Mouse (Mus musculus) neural tube, embryonic 13.5 days (tissue): Measurements from ENCODE around the gene Kbtbd2. TPM values are rescaled to one million over a fixed set of nuclear protein-coding genes. Genes with fewer than 3 reads are reported as not detected.

Source experiments
- ATAC-seq: fragments of 200-750 bp; cut with Nextera tagmentation; 2 replicates; pipeline ENCODE4 v1.8.0; 2017; ENCODE audit warnings: low read depth, mild to moderate bottlenecking, moderate TSS enrichment, moderate library complexity
- H3K27ac ChIP-seq: fragments of 300-500 bp; sonication (generic); replicated peaks from 2 replicates; pipeline ENCODE4 v1.5.1; 2015; ENCODE audit warnings: moderate library complexity, mild to moderate bottlenecking, inconsistent platforms
- H3K27me3 ChIP-seq: fragments of 300-500 bp; sonication (generic); 2 replicates; pipeline ENCODE4 v1.6.1; 2015; ENCODE audit warnings: mild to moderate bottlenecking, inconsistent platforms
- H3K36me3 ChIP-seq: fragments of 300-500 bp; sonication (generic); 2 replicates; pipeline ENCODE4 v1.6.1; 2015; ENCODE audit warnings: mild to moderate bottlenecking, inconsistent platforms
- H3K4me1 ChIP-seq: fragments of 300-500 bp; sonication (generic); replicated peaks from 2 replicates; pipeline ENCODE4 v1.6.1; 2015; ENCODE audit warnings: inconsistent platforms
- H3K4me2 ChIP-seq: fragments of 300-500 bp; sonication (generic); 2 replicates; pipeline ENCODE4 v1.6.1; 2015; ENCODE audit warnings: inconsistent platforms, mild to moderate bottlenecking, moderate library complexity
- H3K4me3 ChIP-seq: fragments of 300-500 bp; sonication (generic); 2 replicates; pipeline ENCODE4 v1.5.1; 2015; ENCODE audit warnings: mild to moderate bottlenecking, inconsistent platforms
- H3K9ac ChIP-seq: fragments of 300-500 bp; sonication (generic); 2 replicates; pipeline ENCODE4 v1.6.1; 2015; ENCODE audit warnings: moderate library complexity, mild to moderate bottlenecking, inconsistent platforms
- H3K9me3 ChIP-seq: fragments of 300-500 bp; sonication (generic); 2 replicates; pipeline ENCODE4 v1.6.1; 2016; ENCODE audit warnings: inconsistent platforms
- WGBS: fragments of 180-500 bp; shearing (Covaris S2); methylation state at CpG from one replicate; pipeline ENCODE4 v1.1.7; 2015; 5-methylcytosine and 5-hydroxymethylcytosine counted together
- polyA plus RNA-seq: library from polyadenylated mRNA; unstranded; fragments of >200 nt; fragmentation: Nextera tagmentation; extraction: Ambion mirVana; gene quantifications from 2 replicates; pipeline ENCODE4 v1.2.1, GENCODE M21; 2015

Gene Kbtbd2
- polyA plus RNA-seq, 1 experiment from 2014 or later: 35.3 TPM

GRCm38 (mm10) chr6:56783561-56784272 is 13.9 kb downstream of the Kbtbd2 start:
- no peak for ATAC-seq
- H3K27ac ChIP-seq: no peak overlapping the region
- H3K4me3 ChIP-seq: no peak overlapping the region
- H3K27me3 ChIP-seq: no peaks in the 10 kb centered on the region
- H3K9me3 ChIP-seq: no peaks in the 10 kb centered on the region
- H3K4me1 ChIP-seq: 0 out of 2 replicates have a peak, but pooled peaks cover 8% of the 10 kb centered on the region
- H3K9ac ChIP-seq: no peak overlapping the region
- 86% methylated on average over 4 of the region's 4 CpGs for WGBS
- peaks cover 53% of the 10 kb centered on the region for H3K36me3 ChIP-seq
- H3K4me2 ChIP-seq: no peak overlapping the region

GRCm38 (mm10) chr6:56779636-56780035 is 18.0 kb downstream of the Kbtbd2 start:
- Histone ChIP-seq H3K4me2 (no peak overlapping the region), H3K4me1 (no peaks in the 10 kb centered on the region), H3K4me3 (no peak overlapping the region), H3K36me3 (peaks cover 59% of the 10 kb centered on the region), H3K9me3 (no peaks in the 10 kb centered on the region), H3K27ac (no peak overlapping the region), H3K9ac (no peak overlapping the region), H3K27me3 (no peaks in the 10 kb centered on the region)
- 89% methylated on average over 5 of the region's 5 CpGs for WGBS
- no peak for ATAC-seq

DNA sequence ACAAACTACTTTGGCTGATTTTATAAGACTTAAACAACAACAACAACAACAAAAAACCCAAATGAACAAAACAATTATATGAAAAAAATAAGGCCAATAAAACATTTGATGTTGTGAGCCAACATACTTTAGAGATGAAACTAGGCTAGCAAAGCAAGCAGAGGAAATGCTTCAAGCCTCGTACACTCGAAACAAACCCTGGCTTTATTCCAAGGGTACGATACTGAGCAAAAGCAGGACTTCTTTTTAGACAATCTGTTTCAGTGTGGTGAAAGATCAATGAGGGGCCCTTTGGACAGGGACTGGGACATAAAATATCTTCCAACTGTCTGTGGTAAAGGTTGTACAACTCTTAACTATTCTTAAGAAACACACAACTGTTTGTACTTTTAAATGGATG is 21.8 kb downstream of the Kbtbd2 start:
- Histone ChIP-seq H3K36me3 (peaks cover 48% of the 10 kb centered on the region), H3K9me3 (no peaks in the 10 kb centered on the region), H3K9ac (no peak overlapping the region), H3K4me2 (no peak overlapping the region), H3K27me3 (no peaks in the 10 kb centered on the region), H3K27ac (no peak overlapping the region), H3K4me1 (no peaks in the 10 kb centered on the region), H3K4me3 (no peak overlapping the region)
- 71% methylated on average over 3 of the region's 3 CpGs for WGBS
- no peak for ATAC-seq

- H3K4me3 ChIP-seq: no peak overlapping the region
- H3K4me2 ChIP-seq: no peak overlapping the region
- no peaks in the 10 kb centered on the region for H3K27me3 ChIP-seq
- no peaks in the 10 kb centered on the region for H3K4me1 ChIP-seq
- no peak overlapping the region for H3K9ac ChIP-seq
- ATAC-seq: no peak
- 83% methylated on average over 4 of the region's 4 CpGs for WGBS
- no peaks in the 10 kb centered on the region for H3K9me3 ChIP-seq
- H3K36me3 ChIP-seq: peaks cover 37% of the 10 kb centered on the region
- H3K27ac ChIP-seq: no peak overlapping the region
Measured at GRCm38 (mm10) chr6:56765696-56766095, 31.9 kb downstream of the Kbtbd2 start.

DNA sequence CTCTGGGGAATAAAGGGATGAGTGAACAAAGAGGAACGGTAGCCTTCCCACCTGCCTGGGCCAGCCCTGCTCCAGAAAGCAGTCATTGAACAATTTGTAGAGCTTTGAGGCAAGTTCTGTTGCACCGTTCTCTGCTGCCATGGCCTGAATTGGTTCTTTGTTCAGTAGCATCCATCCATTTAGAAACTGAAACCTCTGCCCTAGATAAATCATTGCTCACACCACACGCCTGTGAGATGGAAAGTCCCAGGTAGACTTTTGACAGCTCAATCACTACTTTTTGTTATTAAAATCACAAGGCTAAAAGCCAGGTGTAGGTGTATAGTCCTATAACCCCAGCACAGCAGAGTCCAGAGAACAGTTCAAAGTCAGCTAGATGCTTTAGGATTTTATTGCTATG is 32.3 kb downstream of the Kbtbd2 start:
- H3K9ac ChIP-seq: no peak overlapping the region
- H3K4me2 ChIP-seq: no peak overlapping the region
- H3K4me3 ChIP-seq: no peak overlapping the region
- H3K36me3 ChIP-seq: peaks cover 40% of the 10 kb centered on the region
- no peaks in the 10 kb centered on the region for H3K9me3 ChIP-seq
- no peak for ATAC-seq
- 61% methylated on average over 3 of the region's 3 CpGs for WGBS
- no peak overlapping the region for H3K27ac ChIP-seq
- H3K4me1 ChIP-seq: no peaks in the 10 kb centered on the region
- no peaks in the 10 kb centered on the region for H3K27me3 ChIP-seq

DNA sequence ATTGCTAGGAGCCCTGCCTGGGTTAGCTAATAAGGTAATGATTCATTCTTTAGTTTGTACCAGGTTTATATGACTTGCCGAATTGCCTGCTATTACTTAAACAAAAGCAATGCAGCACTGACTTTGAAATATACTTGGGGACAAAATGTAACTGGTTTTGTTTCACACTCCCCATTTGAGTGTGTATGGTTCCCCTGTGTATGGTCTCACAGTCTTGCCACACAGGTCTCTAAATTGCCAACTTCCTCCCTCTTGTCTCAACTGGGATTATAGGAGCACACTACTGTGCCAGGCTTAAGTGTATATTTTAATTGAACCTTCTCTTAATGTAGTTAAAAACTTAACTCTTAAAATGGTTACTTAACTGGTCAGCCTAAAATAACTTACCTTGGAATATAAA is 38.3 kb downstream of the Kbtbd2 start:
- no peaks in the 10 kb centered on the region for H3K4me1 ChIP-seq
- no peak for ATAC-seq
- H3K9me3 ChIP-seq: no peaks in the 10 kb centered on the region
- no peak overlapping the region for H3K4me2 ChIP-seq
- H3K9ac ChIP-seq: no peak overlapping the region
- no peak overlapping the region for H3K27ac ChIP-seq
- no peaks in the 10 kb centered on the region for H3K27me3 ChIP-seq
- H3K4me3 ChIP-seq: no peak overlapping the region
- WGBS: 81% methylated on average over 1 of the region's 1 CpGs
- peaks cover 79% of the 10 kb centered on the region for H3K36me3 ChIP-seq

DNA sequence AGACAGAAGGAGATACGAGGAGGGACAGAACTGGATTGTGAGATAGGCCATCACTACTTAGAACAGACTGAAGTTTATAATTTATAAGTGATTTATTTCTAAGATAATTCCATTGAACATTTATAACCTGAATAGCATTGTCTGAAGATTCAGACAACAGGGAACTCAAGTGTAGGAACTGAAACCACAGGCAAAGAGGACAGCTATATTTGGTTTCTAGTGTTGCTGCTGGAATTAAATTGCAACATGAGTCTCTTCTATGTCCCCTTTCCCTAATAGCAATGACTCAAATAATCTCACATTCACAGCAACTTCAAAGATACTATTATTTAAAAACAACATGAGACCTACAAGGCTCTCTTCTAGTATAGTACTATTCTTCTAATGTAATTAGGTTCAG is 41.5 kb downstream of the Kbtbd2 start:
- H3K36me3 ChIP-seq: peaks cover 76% of the 10 kb centered on the region
- H3K4me2 ChIP-seq: no peak overlapping the region
- H3K4me3 ChIP-seq: no peak overlapping the region
- no peak overlapping the region for H3K27ac ChIP-seq
- WGBS: 94% methylated on average over 1 of the region's 1 CpGs
- ATAC-seq: no peak
- no peaks in the 10 kb centered on the region for H3K4me1 ChIP-seq
- no peaks in the 10 kb centered on the region for H3K27me3 ChIP-seq
- no peaks in the 10 kb centered on the region for H3K9me3 ChIP-seq
- no peak overlapping the region for H3K9ac ChIP-seq

GRCm38 (mm10) chr6:56753719-56754118 is 43.9 kb downstream of the Kbtbd2 start:
- Histone ChIP-seq H3K4me1 (no peaks in the 10 kb centered on the region), H3K4me3 (no peak overlapping the region), H3K27ac (no peak overlapping the region), H3K4me2 (no peak overlapping the region), H3K27me3 (no peaks in the 10 kb centered on the region), H3K9ac (no peak overlapping the region), H3K36me3 (peaks cover 58% of the 10 kb centered on the region), H3K9me3 (no peaks in the 10 kb centered on the region)
- no peak for ATAC-seq
- WGBS: 94% methylated on average over 3 of the region's 3 CpGs

DNA sequence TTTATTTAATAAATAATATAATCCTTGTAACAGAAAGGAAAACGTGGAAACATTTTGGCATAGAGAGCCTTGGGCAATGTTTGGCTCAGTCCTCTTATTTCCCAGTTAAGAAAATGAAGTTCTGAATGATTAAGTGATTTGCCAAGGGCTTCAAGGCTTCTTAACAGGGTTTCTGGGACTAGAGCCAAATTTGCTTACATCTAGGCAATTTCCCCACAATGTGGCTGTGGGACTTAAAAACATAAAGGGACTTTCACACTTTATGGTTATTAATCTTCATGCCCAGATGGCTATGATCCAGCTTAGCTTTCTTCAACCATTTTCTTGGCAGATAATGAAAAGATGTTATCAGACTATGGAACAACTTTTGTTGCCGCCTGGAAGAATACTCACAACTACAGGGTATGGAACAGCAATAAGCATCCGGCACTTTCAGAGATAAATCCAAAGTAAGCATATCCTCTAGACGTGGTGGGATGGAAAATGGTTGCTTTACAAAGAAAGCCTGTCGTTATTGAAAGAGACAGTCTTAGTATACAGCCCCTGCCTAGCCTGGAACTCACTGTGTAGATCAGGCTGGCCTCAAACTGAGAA is 51.6 kb downstream of the Kbtbd2 start:
- 68% methylated on average over 5 of the region's 5 CpGs for WGBS
- ATAC-seq: no peak

DNA sequence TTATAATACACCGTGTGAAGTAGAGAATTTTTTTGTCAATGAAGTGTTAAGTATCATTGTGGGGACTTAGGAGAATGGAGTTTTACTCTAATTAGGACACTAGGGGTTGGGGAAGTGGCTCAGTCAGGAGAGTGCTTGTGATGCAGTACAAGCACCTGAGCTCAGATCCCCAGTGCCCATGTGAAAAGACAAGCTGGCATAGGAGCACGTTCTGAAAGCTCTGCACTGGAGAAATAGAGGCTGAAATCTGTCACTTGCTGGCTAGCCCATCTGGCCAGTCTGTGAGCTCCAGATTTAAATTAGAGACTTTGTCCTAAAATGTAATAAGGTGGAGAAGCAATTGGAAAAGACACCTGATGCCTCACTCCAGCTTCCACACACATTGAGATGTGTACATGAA is 65.1 kb downstream of the Kbtbd2 start:
- Histone ChIP-seq H3K27me3 (no peaks in the 10 kb centered on the region), H3K4me1 (no peaks in the 10 kb centered on the region), H3K27ac (no peak overlapping the region), H3K9me3 (no peaks in the 10 kb centered on the region), H3K9ac (no peak overlapping the region), H3K4me3 (no peak overlapping the region), H3K36me3 (peaks cover 78% of the 10 kb centered on the region), H3K4me2 (no peak overlapping the region)
- WGBS: 69% methylated on average over 2 of the region's 2 CpGs
- no peak for ATAC-seq

More for the DNA sequence above, 51.6 kb downstream of the Kbtbd2 start:
- Histone ChIP-seq H3K27me3 (no peaks in the 10 kb centered on the region), H3K27ac (no peak overlapping the region), H3K4me3 (no peak overlapping the region), H3K36me3 (peaks cover 33% of the 10 kb centered on the region), H3K9ac (no peak overlapping the region), H3K9me3 (no peaks in the 10 kb centered on the region), H3K4me2 (no peak overlapping the region), H3K4me1 (no peaks in the 10 kb centered on the region)
